Mouse (Mus musculus) kidney, adult 2 months (tissue): ENCODE results near the gene Dlx6.

Experiments used
- CTCF ChIP-seq: fragments of 200-500 bp; conservative IDR thresholded peaks from 2 replicates; pipeline ENCODE4 v1.5.1; 2011; ENCODE audit warnings: low read depth, mild to moderate bottlenecking, control low read depth, low read length, moderate library complexity, mixed read lengths; ENCODE audit not compliant: insufficient read depth, insufficient read length
- POLR2A ChIP-seq: fragments of 200-500 bp; IDR thresholded peaks from one replicate; pipeline ENCODE4 v1.6.1; 2011; ENCODE audit warnings: low read depth, low read length, control low read depth

DNA sequence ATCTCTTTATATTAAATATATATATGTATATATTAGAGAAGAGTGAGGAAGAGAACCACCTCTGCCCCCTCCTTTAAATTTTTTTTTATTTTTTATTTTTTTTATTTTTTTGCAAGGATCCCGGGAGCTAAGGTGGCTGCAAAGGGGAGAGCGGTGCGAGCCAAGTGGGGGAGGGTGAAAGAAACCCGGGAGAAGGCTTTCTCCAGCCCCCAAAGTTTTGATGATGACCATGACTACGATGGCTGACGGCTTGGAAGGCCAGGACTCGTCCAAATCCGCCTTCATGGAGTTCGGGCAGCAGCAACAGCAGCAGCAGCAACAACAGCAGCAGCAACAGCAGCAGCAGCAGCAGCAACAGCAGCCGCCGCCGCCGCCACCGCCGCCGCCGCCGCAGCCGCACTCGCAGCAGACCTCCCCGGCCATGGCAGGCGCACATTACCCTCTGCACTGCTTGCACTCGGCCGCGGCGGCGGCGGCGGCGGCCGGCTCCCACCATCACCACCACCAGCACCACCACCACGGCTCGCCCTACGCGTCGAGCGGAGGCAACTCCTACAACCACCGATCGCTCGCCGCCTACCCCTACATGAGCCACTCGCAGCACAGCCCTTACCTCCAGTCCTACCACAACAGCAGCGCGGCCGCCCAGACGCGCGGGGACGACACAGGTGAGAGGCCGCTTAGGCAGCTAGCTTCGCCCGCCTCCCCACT, at the start of gene Dlx6:
- TF ChIP-seq CTCF: no peak
- no peak for TF ChIP-seq POLR2A
